16 mouse cellular contexts compared by ENCODE assay signal in the genomic region with DNA sequence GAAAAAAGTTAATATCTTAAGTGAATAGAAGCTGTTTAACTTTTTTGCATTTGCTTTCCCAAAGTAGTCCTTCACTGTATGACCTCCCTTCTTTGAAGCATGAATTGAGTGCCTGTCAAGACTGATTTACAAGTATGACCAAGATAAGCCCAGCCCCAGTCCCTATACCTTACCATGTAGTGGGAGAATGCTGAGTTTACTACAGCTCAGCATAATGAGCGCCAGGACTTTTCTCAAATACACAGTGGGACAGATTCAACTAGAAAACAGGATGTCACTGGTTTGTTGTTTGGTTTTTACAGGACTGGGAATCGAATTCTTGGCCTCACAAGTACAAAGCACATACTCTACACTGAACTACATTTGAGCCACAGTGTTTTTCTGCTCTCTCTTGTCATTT.
"Had no signal": no experiment of that assay in that cellular context is flagged by ENCODE, and none has a peak within 500 bp of the region (broad histone marks: within the 10 kb centered on the region; RNA-seq: fewer than 3 reads in every experiment).

No protein-coding gene starts in this region.

- H3K27me3 ChIP-seq: limb, embryonic 12.5 days; liver, embryonic 13.5 days; lung, embryonic 15.5 days; midbrain, embryonic 12.5 days had no signal

- H3K9ac ChIP-seq: limb, embryonic 12.5 days; liver, embryonic 13.5 days; liver, postnatal 0 days; lung, embryonic 15.5 days; midbrain, embryonic 12.5 days; neural tube, embryonic 15.5 days had no signal

- H3K27ac ChIP-seq: kidney, postnatal 0 days; layer of hippocampus, adult 2 months; limb, embryonic 12.5 days; liver, embryonic 13.5 days; lung, embryonic 15.5 days; macrophage; midbrain, embryonic 12.5 days; neural tube, embryonic 15.5 days had no signal

- H3K4me1 ChIP-seq: liver, embryonic 13.5 days; lung, embryonic 15.5 days had no signal

- H3K36me3 ChIP-seq: liver, embryonic 13.5 days; lung, embryonic 15.5 days; midbrain, embryonic 12.5 days; neural tube, embryonic 15.5 days had no signal

- H3K4me3 ChIP-seq: layer of hippocampus, adult 2 months; limb, embryonic 12.5 days; liver, embryonic 13.5 days; lung, embryonic 15.5 days; midbrain, embryonic 12.5 days; myocyte; neural tube, embryonic 15.5 days had no signal

- DNase-seq: kidney, adult 8-10 months; kidney, postnatal 4 days; liver; liver, embryonic 13.5 days; liver, postnatal 0 days; lung, postnatal 14 days; right cerebral cortex, postnatal 4 days; thymus, postnatal 36 days had no signal

- ATAC-seq: liver, postnatal 0 days had no signal

- H3K9me3 ChIP-seq: limb, embryonic 12.5 days; liver, embryonic 13.5 days; lung, embryonic 15.5 days; midbrain, embryonic 12.5 days; neural tube, embryonic 15.5 days had no signal

- H3K4me2 ChIP-seq: limb, embryonic 12.5 days; liver, embryonic 13.5 days; lung, embryonic 15.5 days; midbrain, embryonic 12.5 days; neural tube, embryonic 15.5 days had no signal
